Mouse (Mus musculus) left cerebral cortex, adult 8-10 months (tissue): ENCODE measurements around the gene Hsd17b12. TPM values are rescaled to one million over a fixed set of nuclear protein-coding genes. Genes with fewer than 3 reads are reported as not detected.

Experiments
- DNase-seq, 2 experiments: peaks; one replicate each; pipeline ENCODE4 v3.0.0; 2022; ENCODE audit warnings: low spot score in 2 of 2
- total RNA-seq, 4 experiments: library from RNA; stranded (reverse); gene quantifications; 2 replicates each; pipeline ENCODE4 v1.2.4; 2022

The Hsd17b12 gene
- total RNA-seq: 10 to 100 TPM; 72.1 to 79.2 (median 75.7) TPM

- DNase-seq: peak; percentile 95 to 100
Observed at GRCm38 (mm10) chr2:94157592-94158519, at the start of gene Hsd17b12. Gene Hsd17b12 (minus strand): TSS chr2:94157964.

GRCm38 (mm10) chr2:94184906-94185305, 27.1 kb upstream of the Hsd17b12 start:
- DNase-seq: peak in 1 of 2 experiments; percentile 22

GRCm38 (mm10) chr2:94184142-94184541, 26.4 kb upstream of the Hsd17b12 start:
- DNase-seq: no peak

- DNase-seq: no peak
Observed at GRCm38 (mm10) chr2:94179030-94179407, 21.3 kb upstream of the Hsd17b12 start.

GRCm38 (mm10) chr2:94178321-94179029, 20.7 kb upstream of the Hsd17b12 start:
- DNase-seq: peak; percentile 75 to 87

GRCm38 (mm10) chr2:94177294-94177693, 19.5 kb upstream of the Hsd17b12 start:
- DNase-seq: no peak

- no peak for DNase-seq
Observed at GRCm38 (mm10) chr2:94176381-94176780, 18.6 kb upstream of the Hsd17b12 start.

- no peak for DNase-seq
Observed at GRCm38 (mm10) chr2:94173549-94173948, 15.8 kb upstream of the Hsd17b12 start.

GRCm38 (mm10) chr2:94163207-94163606, 5.4 kb upstream of the Hsd17b12 start:
- no peak for DNase-seq

DNA sequence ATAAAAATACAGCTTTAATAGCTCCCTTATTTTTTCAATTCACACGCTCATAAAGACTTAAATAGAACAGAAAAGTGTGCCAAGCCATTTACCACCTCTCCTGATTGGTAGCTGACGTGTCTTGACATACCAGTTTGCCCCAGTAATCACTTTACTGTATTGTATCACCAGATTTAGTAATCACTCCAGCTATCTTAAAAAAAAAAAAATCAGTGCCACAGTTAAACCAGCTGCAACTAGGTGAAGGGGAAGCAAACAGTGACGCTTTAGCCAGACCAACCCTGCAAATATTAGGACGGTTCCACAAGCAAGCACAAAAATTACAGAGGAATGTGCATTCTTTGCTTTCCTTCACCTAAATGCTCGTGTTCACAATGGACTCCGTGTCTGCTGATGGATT, 4.4 kb upstream of the Hsd17b12 start:
- no peak for DNase-seq

- no peak for DNase-seq
Observed at GRCm38 (mm10) chr2:94158520-94158884, 738 bp upstream of the Hsd17b12 start.

DNA sequence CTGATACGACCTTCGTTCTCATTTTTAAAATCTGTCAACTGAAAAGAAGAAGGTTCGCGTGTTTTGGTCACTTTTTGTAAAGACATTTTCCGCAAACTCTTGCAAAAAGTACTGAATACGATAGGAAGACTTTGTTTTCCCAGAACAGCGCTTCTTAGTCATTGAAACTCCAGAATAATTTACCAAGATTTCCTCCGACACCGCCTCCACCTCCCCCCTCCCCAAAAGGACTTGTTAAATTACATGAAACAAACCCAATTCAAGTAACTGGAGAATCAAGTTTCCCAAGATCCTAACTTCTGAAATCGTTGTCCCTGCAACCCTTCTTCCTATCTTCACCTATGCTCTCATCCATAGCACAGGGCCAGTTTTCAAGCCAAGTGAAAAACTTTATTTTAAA, 713 bp downstream of the Hsd17b12 start:
- no peak for DNase-seq

GRCm38 (mm10) chr2:94145146-94145542, 12.6 kb downstream of the Hsd17b12 start:
- no peak for DNase-seq

DNA sequence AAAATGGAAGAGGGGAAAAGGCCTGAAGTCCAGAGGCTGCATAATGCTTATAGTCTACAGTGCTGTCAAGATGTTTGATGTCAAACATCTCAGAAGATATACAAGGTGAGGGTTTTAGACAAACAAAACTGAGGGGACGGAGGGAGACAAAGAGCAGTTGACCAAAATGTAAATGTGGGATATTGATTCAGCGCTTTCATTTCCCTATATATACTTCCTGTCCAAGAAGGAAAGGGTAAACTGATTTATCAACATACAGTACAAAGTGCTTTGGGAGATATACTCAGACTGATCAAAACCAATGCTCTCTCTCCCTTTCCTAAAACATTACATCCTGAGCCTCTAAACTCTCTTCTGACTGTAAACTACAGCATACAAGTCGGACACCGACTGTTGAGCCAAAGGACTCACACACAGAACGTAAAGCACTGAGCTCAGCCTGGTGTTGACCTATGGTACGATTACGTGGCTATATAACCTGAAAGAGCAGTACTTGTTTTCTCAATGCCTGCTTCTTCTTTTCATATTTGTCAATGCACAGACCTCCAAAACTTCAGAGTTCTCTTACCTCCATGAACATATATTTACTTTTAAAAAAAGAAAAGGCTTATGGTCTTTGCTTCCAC, 13.1 kb downstream of the Hsd17b12 start:
- no peak for DNase-seq

- DNase-seq: no peak
Observed at GRCm38 (mm10) chr2:94141293-94141692, 16.5 kb downstream of the Hsd17b12 start.

DNA sequence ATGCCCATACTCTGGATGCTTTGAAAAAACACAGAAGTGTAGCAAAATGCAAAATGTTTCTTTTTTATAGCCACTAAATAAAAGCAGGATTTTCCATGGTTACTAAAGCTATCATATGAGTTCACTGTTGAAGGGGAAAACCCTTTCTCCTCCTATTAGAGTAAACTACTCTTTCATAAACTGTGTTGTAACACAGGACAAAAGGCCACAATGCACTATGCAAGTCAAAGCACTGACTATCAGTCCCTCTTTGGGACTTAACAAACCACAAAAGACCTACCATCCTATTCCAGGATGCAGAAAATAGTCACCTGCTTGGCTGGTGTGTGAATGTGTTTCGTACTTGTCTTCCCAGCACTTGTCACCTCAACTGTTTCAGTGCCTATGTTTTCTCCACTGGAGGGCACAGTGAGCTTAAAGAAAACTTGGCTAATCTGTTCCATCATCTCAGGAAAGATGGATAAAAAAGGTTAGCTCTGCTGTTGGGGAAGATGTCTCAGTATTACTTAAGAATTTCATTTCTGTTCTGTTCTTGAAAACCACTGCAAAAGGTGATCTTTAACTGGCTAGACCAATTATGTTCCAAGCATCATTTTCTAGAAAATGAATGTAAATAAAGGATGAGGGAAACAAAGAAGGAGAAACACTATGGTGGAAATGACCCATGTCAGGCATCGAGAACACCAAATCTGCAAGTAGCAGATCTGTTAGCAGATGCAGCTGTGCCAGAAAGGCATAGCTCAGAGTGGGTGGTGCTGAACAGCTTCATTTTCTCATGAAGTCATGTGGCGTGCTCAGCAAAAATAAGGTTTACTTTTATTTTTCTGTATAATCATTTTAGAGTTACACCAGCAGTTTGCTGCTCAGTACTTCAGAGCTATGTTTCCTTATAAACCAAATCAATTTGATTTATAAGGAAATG, 19.0 kb downstream of the Hsd17b12 start:
- DNase-seq: no peak

DNA sequence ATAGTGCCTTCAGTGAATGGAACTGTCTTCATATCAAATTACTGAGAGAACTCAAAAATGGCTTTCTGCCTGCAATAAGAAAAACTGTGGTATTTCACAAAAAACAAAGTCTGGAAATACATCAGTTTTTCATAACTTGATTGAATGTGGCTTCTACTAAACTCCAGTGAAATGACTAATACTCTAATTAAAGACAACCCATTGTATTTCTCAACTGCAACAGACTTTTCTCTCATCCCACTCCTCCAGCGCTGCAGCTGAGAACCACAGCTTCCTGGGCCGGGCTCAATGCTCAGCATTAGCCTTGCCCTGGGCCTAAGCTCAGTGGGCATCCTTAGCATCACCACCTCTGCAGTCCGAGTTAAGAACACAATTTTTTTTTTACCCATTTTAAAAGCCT, 20.9 kb downstream of the Hsd17b12 start:
- DNase-seq: no peak

GRCm38 (mm10) chr2:94128496-94128895, 29.3 kb downstream of the Hsd17b12 start:
- DNase-seq: no peak

DNA sequence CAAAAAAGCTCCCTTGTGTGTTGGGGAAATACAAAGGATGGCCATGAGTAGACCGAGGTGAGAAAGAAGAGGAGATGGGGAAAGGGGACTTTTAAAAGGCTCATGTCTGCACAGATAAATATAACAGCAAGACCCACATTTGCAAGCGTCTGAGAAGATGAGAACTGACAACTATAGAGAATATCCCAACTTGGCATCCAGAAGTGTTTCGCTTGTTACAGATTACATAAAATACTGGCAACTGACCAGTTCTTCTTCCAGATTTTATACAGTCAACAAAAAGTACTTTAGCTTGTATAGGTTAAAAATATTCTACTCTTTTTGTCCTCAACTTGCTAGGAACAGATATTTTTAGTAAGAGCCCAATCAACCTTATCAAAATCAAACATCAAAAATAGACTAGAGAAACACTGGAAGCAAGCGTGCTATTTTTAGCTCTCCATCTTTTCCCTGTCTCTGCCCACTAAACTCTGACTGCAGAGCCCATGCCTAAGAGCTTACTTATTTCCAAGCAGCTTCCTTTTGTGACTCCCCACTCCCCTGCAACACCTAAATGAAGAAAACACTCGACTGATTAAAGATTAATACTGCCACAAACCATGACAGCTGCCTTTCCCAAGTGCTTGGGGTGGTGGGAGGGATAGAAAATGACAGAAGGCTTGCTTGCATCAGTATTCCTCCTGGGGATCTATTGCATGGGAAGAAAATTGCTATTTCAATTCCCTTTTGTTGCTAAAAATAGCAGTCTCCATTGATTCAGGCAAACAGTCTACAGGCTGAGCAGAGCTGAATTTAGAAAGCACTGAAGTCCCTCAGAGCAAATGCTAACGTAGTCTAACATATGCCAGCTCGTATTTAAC, 35.4 kb downstream of the Hsd17b12 start:
- DNase-seq: peak; percentile 5 to 27

DNA sequence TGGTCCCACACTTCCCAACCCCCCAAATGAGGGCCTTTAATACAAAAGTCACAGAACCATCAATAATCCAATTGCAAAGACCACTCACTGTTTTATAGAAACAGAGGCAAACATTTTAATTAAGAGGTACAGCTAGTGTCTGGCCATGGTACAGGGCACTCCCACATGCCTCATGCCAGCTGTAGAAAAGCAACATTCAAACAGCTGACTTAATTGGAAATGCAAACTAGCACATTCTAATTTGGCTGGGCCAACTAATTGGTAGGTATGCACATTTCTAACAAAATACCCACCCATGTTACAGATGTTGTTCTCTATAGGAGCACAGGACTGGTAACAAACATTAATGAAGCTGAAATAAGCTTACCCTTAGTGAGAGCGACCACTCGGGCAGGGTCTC, 54.0 kb downstream of the Hsd17b12 start:
- DNase-seq: no peak
